20 mouse cellular contexts compared by ENCODE assay signal in the genomic region with DNA sequence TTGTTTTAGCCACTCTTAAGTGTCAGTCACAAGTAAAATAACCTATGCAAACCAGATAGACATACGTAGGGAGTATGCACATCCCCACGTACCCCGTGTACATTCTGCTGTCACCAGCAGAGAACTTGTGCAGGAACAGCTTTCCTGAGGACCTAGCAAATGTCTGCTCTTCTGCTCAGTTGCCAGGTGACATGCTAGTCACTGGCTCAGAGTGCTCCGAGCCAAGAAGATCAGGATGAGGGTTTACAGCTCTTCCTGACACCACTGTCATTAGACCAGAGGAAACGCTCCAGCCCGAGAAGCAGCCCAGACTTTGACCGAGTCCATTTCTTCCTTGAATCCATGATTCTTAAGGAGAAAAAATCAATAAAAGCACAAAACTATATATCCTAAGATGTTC.
DNase-seq lines count a peak whose midpoint lies in the region; ATAC-seq lines count a peak whose summit lies in the region.
"Had no signal": no experiment of that assay in that cellular context is flagged by ENCODE, and none has a peak within 500 bp of the region (broad histone marks: within the 10 kb centered on the region; RNA-seq: fewer than 3 reads in every experiment).

No protein-coding gene starts in this region.

- DNase-seq in cerebellum, adult 11 months, result no peak
- peak; percentile 65 for DNase-seq in brain, adult 2 months (ENCODE audit: low read depth, low spot score)
- peak; percentile 20 for DNase-seq in cerebellum, adult 8-10 months
- DNase-seq in cerebellum, postnatal 10 days, result peak; percentile 12 to 16
- no peak for DNase-seq in gastrocnemius, adult 8-10 months (ENCODE audit: low spot score in 2 of 2)
- no peak for DNase-seq in gastrocnemius, adult 18-20 months (ENCODE audit: low spot score)
- DNase-seq in right cerebral cortex, postnatal 36 days (ENCODE audit: low spot score in 2 of 2), result no peak
- DNase-seq: adrenal gland, postnatal 25 days; embryo, embryonic 11 days; gastrocnemius, adult 2 months; gastrocnemius, postnatal 25 days; heart, adult 18-20 months; heart, postnatal 10 days; heart, postnatal 36 days; kidney, adult 11 months had no signal

- peak; percentile 51; the same call in 1 of the 2 replicates for ATAC-seq in cerebellum, adult (ENCODE audit: insufficient number of reproducible peaks, low FRiP score, low TSS enrichment)
- ATAC-seq: activated CD4-positive, CD25-positive, alpha-beta regulatory T cell, adult 4 months; forebrain, embryonic 15.5 days; hindbrain, embryonic 16.5 days; intestine, embryonic 15.5 days had no signal

Comparison
In these comparisons a context has a peak if more than half of its experiments do, and no peak if none do; other contexts are left out.
1. DNase-seq: peak in brain, adult 2 months (single experiment), cerebellum, adult 8-10 months (single experiment) and cerebellum, postnatal 10 days (2 of 2); none in cerebellum, adult 11 months (single experiment), gastrocnemius, adult 8-10 months (0 of 2), gastrocnemius, adult 18-20 months (single experiment) and right cerebral cortex, postnatal 36 days (0 of 2).